Mouse (Mus musculus): ENCODE data around the gene Adamts4. TPM values are rescaled to one million over a fixed set of nuclear protein-coding genes. Genes with fewer than 3 reads are reported as not detected.

Gene Adamts4
- total and polyA plus RNA-seq, 3 experiments = 0.04 to 0.25 (median 0.09) TPM

GRCm38 (mm10) chr1:171262594-171263130 is 12.4 kb downstream of the Adamts4 start:
- in situ Hi-C loops (cut with MboI; ENCODE audit: low pct_ligation_motif_present, low pct_unique_long_range_greater_than_20kb, low sequenced_read_pairs) (no loop called here), dilution Hi-C loops (cut with MboI; ENCODE audit: extremely low pct_ligation_motif_present, extremely low pct_unique_long_range_greater_than_20kb, low sequenced_read_pairs) (no loop called here)
- no peak for DNase-seq (ENCODE audit: extremely low read depth)
- no peak overlapping the region for H3K9ac ChIP-seq (ENCODE audit: insufficient read depth, low read depth)
- no peaks in the 10 kb centered on the region for H3K9me3 ChIP-seq (replicated peaks; ENCODE audit: low read length)
- TF ChIP-seq USF1 (IDR thresholded peaks at IDR 0.05; ENCODE audit: low read depth, low read length) (no peak), NRF1 (IDR thresholded peaks at IDR 0.05; ENCODE audit: low read depth, low read length) (no peak), MXI1 (IDR thresholded peaks at IDR 0.05; ENCODE audit: low read depth, low read length) (no peak), JUND (conservative IDR thresholded peaks at IDR 0.05; ENCODE audit: low read depth, low read length) (no peak), ZNF384 (IDR thresholded peaks at IDR 0.05; ENCODE audit: low read depth, low read length) (no peak), POLR2A (IDR thresholded peaks at IDR 0.05; ENCODE audit: low read depth, low read length) (no peak), ZC3H11A (IDR thresholded peaks at IDR 0.05; ENCODE audit: low read depth, low read length) (no peak), MAFK (IDR thresholded peaks at IDR 0.05; ENCODE audit: insufficient replicate concordance, low read length) (no peak), MAX (IDR thresholded peaks at IDR 0.05; ENCODE audit: low read length) (no peak), SMC3 (IDR thresholded peaks at IDR 0.05; ENCODE audit: low read depth, low read length) (no peak), CHD1 (IDR thresholded peaks at IDR 0.05; ENCODE audit: low read depth, low read length) (no peak), USF2 (conservative IDR thresholded peaks at IDR 0.05; ENCODE audit: low read depth, low read length) (no peak), RCOR1 (conservative IDR thresholded peaks at IDR 0.05; ENCODE audit: low read depth, low read length) (no peak), JUN (IDR thresholded peaks at IDR 0.05; ENCODE audit: insufficient read depth, low read depth, low read length) (no peak), GABPA (IDR thresholded peaks at IDR 0.05; ENCODE audit: insufficient replicate concordance, low read depth, low read length) (no peak), CHD2 (IDR thresholded peaks at IDR 0.05; ENCODE audit: low read length) (no peak), IRF4 (IDR thresholded peaks at IDR 0.05; ENCODE audit: low read depth, low read length) (no peak), TBP (conservative IDR thresholded peaks at IDR 0.05; ENCODE audit: low read depth, low read length) (no peak), SIN3A (IDR thresholded peaks at IDR 0.05; ENCODE audit: low read length) (no peak), ZKSCAN1 (IDR thresholded peaks at IDR 0.05; ENCODE audit: borderline replicate concordance, low read depth, low read length) (no peak)
- no peaks in the 10 kb centered on the region for H3K79me2 ChIP-seq (replicated peaks; ENCODE audit: control insufficient read depth, extremely low read depth, insufficient read depth, poor library complexity, severe bottlenecking)
- H3K36me3 ChIP-seq (replicated peaks in 1 of 2; ENCODE audit: control insufficient read depth in 1 of 2, insufficient read depth in 1 of 2, low read length in 1 of 2) = no peaks in the 10 kb centered on the region
- H3K4me1 ChIP-seq (ENCODE audit: control insufficient read depth in 1 of 2, insufficient read depth in 2 of 2) = 0 out of 4 replicates have a peak, but pooled peaks cover 0 to 5% of the 10 kb centered on the region in 2 experiments
- H3K27ac ChIP-seq (ENCODE audit: insufficient read depth, low read depth) = no peak overlapping the region
- H3K27me3 ChIP-seq (replicated peaks) = peaks cover 43% of the 10 kb centered on the region
- no peak overlapping the region for H3K4me3 ChIP-seq (replicated peaks in 1 of 3; ENCODE audit: low read depth in 2 of 3, low read length in 2 of 3, poor library complexity in 1 of 3)
- peak overlapping the region; percentile 55 for H3K4me2 ChIP-seq (ENCODE audit: insufficient read depth, low read depth, poor library complexity, severe bottlenecking)

DNA sequence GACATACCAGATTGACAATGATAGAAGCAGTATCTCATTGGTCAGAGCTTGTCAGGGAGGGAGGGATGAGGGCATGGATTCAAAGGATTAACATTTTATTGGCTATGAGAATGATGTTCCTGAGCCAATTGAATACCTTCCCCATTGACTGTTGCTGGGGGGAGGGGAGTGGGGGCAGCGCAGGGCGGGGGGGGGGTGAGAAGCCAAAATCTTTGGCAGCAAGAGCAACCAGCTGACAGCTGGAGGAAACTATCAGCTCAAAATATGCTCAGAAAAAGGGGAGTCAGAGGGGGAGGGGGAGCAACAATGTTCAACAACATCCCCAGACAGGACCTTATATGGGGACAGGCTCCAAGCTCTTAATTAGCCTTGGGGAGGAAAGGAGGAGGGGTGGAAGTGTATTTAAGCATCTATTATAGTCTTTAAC is 13.0 kb downstream of the Adamts4 start:
- Histone ChIP-seq H3K27ac (ENCODE audit: insufficient read depth, low read depth) (no peak overlapping the region), H3K9me3 (replicated peaks; ENCODE audit: low read length) (no peaks in the 10 kb centered on the region), H3K27me3 (replicated peaks) (peaks cover 40% of the 10 kb centered on the region), H3K4me2 (ENCODE audit: insufficient read depth, low read depth, poor library complexity, severe bottlenecking) (no peak overlapping the region), H3K79me2 (replicated peaks; ENCODE audit: control insufficient read depth, extremely low read depth, insufficient read depth, poor library complexity, severe bottlenecking) (no peaks in the 10 kb centered on the region), H3K4me1 (ENCODE audit: control insufficient read depth in 1 of 2, insufficient read depth in 2 of 2) (0 out of 4 replicates have a peak, but pooled peaks cover 0 to 5% of the 10 kb centered on the region in 2 experiments), H3K4me3 (replicated peaks in 1 of 3; ENCODE audit: low read depth in 2 of 3, low read length in 2 of 3, poor library complexity in 1 of 3) (no peak overlapping the region), H3K36me3 (replicated peaks in 1 of 2; ENCODE audit: control insufficient read depth in 1 of 2, insufficient read depth in 1 of 2, low read length in 1 of 2) (no peaks in the 10 kb centered on the region), H3K9ac (ENCODE audit: insufficient read depth, low read depth) (no peak overlapping the region)
- TF ChIP-seq CHD1 (IDR thresholded peaks at IDR 0.05; ENCODE audit: low read depth, low read length) (no peak), TCF12 (IDR thresholded peaks at IDR 0.05; ENCODE audit: low read depth, low read length) (no peak), ELF1 (IDR thresholded peaks at IDR 0.05; ENCODE audit: low read depth, low read length) (no peak), MYC (IDR thresholded peaks at IDR 0.05; ENCODE audit: low read depth, low read length) (no peak), GABPA (IDR thresholded peaks at IDR 0.05; ENCODE audit: insufficient replicate concordance, low read depth, low read length) (no peak), ETS1 (conservative IDR thresholded peaks at IDR 0.05; ENCODE audit: low read depth, low read length) (no peak), JUND (conservative IDR thresholded peaks at IDR 0.05; ENCODE audit: low read depth, low read length) (no peak), MAZ (IDR thresholded peaks at IDR 0.05; ENCODE audit: low read depth, low read length) (no peak), USF2 (conservative IDR thresholded peaks at IDR 0.05; ENCODE audit: low read depth, low read length) (no peak), TBP (conservative IDR thresholded peaks at IDR 0.05; ENCODE audit: low read depth, low read length) (no peak), SMC3 (IDR thresholded peaks at IDR 0.05; ENCODE audit: low read depth, low read length) (no peak), CTCF (conservative IDR thresholded peaks at IDR 0.05 in 1 of 2, IDR thresholded peaks at IDR 0.05 in 1 of 2; ENCODE audit: low read depth in 2 of 2, low read length in 2 of 2) (no peak)
- no peak for DNase-seq (ENCODE audit: extremely low read depth)
- in situ Hi-C loops (cut with MboI; ENCODE audit: low pct_ligation_motif_present, low pct_unique_long_range_greater_than_20kb, low sequenced_read_pairs) = no loop called here
- dilution Hi-C loops (cut with MboI; ENCODE audit: extremely low pct_ligation_motif_present, extremely low pct_unique_long_range_greater_than_20kb, low sequenced_read_pairs) = no loop called here
